Mouse (Mus musculus) E14TG2a.4 (cell line): ENCODE data around the gene Slc38a3.

ENCODE experiments used
- CTCF ChIP-seq: conservative IDR thresholded peaks from 2 replicates; pipeline ENCODE4 v1.5.1; 2014; ENCODE audit warnings: low read length
- NANOG ChIP-seq: IDR thresholded peaks from 2 replicates; pipeline ENCODE4 v1.6.1; 2014; ENCODE audit warnings: borderline replicate concordance, low read length, mixed read lengths
- POU5F1 ChIP-seq: IDR thresholded peaks from 2 replicates; pipeline ENCODE4 v1.6.1; 2014; ENCODE audit warnings: low read length, borderline replicate concordance

GRCm38 (mm10) chr9:107688939-107689338 lies 19.6 kb upstream of the Slc38a3 start:
- TF ChIP-seq CTCF: no peak
- TF ChIP-seq NANOG: no peak
- TF ChIP-seq POU5F1: no peak
